Mouse (Mus musculus) bone marrow, adult 2 months (tissue): ENCODE measurements around the gene Adipoq.

Experiments
- CTCF ChIP-seq: fragments of 200-500 bp; IDR thresholded peaks from 2 replicates; pipeline ENCODE4 v1.5.1; 2011; ENCODE audit warnings: low read length, control low read depth; ENCODE audit not compliant: control insufficient read depth, insufficient read depth
- POLR2A ChIP-seq: fragments of 200-500 bp; IDR thresholded peaks from 2 replicates; pipeline ENCODE4 v1.6.1; 2011; ENCODE audit warnings: low read depth, mild to moderate bottlenecking, control low read depth, low read length, borderline replicate concordance; ENCODE audit not compliant: control insufficient read depth

GRCm38 (mm10) chr16:23181487-23181886 is 35.2 kb downstream of the Adipoq start:
- TF ChIP-seq CTCF: no peak
- no peak for TF ChIP-seq POLR2A
